Mouse (Mus musculus) cerebellum, postnatal 36 days (tissue): Measurements from ENCODE around the gene Cox19.

ENCODE experiments used
- DNase-seq, 2 experiments: peaks; one replicate each; pipeline ENCODE4 v3.0.0; 2021 to 2022; ENCODE audit warnings: mixed read lengths in 2 of 2

Cox19 gene

GRCm38 (mm10) chr5:139381586-139382513 is 30.6 kb upstream of the Cox19 start:
- DNase-seq, result no peak

DNA sequence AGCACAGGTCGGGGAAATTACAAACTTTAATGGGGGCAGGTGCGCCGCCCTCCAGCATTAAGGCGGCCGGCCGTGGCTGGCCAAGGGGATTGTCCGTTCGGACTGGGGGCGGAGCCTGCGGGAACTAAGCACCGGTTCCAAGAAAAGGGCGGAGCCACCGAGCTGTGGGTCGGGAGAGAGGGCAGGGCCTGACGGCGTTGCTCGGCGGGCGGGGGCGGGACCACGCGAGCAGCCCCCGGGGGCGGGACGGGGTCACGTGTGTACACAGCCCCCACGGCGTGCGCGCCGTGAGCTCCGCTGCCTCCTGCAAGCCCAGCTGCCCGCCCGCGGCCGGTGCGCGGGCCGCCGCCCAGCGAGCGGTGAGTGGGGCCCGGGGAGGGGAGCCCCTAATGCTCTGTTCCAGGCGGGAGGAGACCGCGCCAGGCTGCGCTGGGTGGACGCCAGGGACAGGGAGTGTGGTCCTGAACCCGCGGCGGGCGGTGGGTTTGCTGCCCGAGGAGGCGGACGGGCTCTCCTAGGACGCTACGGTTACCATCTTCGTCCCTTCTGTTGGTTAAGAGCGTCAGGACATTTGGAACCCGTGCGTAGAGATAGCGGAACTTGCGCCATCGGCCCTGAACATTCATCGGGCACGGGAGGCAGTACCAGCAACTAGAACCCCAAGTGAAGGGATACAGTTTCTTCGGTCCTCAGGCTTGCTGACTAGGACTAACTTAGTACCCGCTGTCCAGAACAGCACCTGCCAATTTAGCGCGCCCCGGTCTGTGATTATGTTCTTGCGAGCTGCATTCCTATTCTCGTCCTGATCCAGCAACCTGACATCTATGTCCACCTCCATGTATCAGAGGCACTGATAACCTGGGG is 29.4 kb upstream of the Cox19 start:
- DNase-seq, result peak; percentile 82 to 90

DNA sequence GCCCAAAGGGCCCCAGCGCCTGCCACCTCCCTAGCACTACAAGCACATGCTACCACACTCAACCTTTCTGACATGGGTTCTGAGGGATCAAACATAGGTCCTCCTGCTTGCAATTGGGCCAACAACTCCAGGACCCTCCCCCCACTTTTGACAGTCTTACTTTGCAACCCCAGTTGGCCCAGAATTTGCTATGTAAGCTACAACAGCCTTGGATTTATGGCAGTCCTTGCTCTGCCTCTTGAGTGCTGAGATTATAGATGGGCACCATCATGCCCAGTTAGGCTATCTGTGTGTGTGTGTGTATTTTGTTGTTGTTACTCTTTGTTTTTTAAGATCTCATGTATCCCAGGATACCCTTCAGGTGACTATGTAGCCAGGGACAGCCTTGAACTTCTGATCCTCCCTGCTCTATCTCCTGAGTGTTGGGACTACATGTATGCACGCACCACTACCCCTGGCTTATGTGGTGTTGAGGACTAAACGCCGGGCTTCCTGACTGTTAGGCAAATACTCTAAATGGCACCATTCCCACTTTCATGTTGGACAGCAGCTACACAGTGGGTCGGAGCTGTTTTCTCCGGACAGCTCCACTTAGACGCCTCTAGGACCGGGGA is 28.7 kb upstream of the Cox19 start:
- DNase-seq, result no peak

GRCm38 (mm10) chr5:139378986-139379629 is 27.9 kb upstream of the Cox19 start:
- no peak for DNase-seq

DNA sequence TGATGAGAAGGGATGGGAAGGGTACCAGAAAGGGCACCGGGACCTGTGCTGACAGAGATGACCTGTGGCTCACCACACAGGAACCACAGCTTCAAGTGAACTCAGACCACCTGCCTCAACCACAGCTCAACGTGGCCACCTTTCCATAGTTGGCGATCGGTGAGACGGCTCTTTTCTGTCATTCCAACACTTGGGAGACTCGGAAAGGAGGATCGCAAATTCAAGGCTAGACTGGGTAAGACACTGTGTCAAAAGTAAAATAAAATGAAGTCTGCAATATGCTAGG is 27.0 kb upstream of the Cox19 start:
- no peak for DNase-seq

GRCm38 (mm10) chr5:139377468-139378270 is 26.5 kb upstream of the Cox19 start, which contains the start of gene Gpr146:
Gpr146 (plus strand) TSS chr5:139377697.
- no peak for DNase-seq

DNA sequence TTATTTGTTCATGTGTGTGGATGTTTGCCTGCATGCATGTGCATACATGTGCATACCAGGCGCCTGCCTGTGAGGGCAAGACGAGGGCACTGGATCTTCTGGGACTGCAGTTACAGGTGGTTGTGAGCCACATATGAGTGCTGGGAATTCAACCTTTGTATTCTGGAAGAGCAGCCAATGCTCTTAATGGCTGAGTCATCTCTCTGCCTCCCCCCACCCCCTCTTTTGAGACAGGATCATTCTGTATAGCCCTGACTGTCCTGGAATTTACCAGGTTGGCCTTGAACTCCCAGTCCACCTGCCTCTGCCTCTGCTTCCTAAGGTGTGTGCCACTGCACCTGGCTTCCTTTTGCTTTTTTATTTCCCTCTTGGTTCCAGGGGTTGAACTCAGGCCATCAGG is 23.6 kb upstream of the Cox19 start:
- no peak for DNase-seq

GRCm38 (mm10) chr5:139373889-139374444 is 22.7 kb upstream of the Cox19 start:
- DNase-seq, result no peak

DNA sequence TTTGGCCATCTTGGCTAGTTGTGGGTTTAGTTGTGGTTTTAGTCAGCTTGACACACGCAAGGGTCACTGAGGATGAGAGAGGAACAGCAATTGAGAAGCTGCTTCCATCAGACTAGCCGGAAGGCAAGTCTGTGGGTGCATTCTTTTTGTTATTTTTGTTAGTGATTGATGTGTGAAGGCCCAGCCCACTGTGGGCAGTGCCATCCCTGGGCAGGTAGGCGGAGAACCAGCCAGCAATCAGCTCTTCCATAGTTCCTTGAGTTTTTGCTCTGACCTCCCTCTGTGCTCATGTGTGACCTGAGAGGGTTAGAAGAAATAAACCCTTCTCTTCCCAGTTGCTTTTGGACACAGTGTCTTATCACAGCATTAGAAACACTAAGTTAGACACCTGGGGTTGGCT is 21.9 kb upstream of the Cox19 start:
- no peak for DNase-seq

GRCm38 (mm10) chr5:139371631-139372401 is 20.6 kb upstream of the Cox19 start:
- DNase-seq, result peak; percentile 78 to 84

- no peak for DNase-seq
These were observed 19.9 kb upstream of the Cox19 start for GRCm38 (mm10) chr5:139371118-139371517.

DNA sequence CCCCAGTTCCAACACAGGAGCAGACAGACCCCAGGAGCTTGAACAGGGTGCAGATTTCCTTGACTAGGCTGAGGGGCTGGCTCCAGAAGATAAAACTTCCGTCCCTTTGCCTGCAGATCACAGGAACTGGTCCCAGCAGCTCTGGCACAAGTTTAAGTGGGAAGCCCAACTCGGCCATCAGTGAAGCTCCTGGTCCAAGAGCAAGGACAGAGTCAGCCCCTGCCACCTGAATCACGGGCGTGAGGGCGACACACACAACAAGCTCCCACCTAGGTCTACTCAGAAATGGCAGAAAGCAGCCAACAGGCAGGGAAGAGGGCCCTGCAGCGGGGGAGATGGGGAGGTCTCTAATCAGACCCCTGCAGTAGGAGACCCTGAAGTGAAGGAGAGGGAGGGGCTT is 19.1 kb upstream of the Cox19 start:
- no peak for DNase-seq

DNA sequence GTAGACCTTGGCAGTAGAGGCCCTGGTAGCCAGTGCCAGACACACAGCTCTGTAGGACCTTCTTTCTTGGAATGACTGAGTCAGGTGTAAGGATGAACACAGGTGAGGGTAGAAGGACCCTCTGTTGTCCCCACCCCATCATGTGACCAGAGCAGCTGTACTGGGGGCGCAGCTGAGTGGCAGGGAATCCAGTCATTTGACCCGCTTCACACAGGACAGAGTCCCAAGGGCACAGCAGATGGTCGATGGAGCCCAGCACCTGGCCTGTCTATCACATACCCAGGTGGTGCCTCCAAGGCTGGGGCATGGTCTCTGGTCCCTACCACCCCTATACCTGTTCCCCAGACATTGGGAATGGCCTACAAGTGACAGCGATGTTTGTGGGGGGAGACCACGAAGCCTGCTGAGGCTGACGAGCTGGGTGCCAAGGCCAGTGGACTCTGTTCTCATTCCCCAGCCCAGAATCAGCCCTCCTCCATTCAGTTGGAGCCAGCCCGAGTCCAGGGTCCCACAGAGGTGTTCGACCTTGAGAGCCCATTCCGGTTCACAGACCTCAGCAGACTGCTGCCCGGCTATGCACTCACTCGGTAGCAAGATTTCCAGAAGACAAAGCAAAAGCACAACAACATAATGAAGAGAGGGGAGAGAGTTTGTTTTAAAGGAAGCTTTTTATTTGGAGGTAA is 17.6 kb upstream of the Cox19 start:
- DNase-seq, result no peak

DNA sequence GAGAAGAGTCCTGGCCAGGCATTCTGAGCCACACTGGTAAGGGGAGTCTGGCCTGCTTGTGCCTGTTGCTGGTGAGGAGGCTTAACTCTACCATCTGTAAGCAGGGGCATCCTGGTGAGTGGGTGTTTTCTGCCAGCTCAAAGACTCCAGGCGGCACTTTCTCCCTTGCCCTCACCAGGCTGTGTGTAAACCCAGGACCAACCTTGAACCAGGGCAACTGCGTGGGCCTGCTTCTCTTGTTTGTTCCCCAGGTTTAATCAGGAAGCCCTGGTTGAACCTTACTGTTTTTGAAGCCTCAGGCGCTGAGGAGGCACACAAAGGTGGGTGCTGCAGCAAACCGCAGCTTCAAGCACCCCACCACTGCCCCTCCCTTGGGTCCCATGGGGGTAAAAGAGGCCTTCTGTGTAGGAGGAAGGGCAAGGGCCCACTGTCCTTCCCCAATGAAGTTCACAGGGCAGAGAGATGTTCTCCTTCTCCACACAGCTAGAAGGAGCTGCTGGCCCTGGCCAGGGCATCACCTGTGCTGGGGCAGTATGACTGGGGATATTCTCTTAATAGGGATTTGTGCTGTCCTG is 16.8 kb upstream of the Cox19 start:
- no peak for DNase-seq

DNA sequence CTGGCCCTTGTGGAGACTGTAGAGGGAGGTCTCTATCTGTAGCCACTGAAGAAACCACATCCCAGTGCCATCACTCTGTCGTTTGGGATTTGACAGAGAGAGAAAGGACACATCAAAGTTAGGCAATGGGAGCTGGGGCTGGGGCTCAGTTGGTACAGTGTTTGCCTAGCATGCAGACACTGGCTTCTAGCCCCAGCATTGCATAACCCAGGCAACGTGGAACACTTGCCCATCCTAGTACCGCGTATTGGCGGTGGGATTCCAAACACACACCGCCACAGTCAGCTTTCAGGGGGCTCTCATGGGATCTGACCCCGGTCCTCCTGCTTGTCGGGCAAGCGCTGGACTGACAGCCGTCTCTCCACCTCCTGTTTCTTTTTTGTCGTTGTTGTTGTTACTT is 15.3 kb upstream of the Cox19 start:
- no peak for DNase-seq

- DNase-seq, result no peak
These were observed 14.6 kb upstream of the Cox19 start for GRCm38 (mm10) chr5:139365827-139366226.

DNA sequence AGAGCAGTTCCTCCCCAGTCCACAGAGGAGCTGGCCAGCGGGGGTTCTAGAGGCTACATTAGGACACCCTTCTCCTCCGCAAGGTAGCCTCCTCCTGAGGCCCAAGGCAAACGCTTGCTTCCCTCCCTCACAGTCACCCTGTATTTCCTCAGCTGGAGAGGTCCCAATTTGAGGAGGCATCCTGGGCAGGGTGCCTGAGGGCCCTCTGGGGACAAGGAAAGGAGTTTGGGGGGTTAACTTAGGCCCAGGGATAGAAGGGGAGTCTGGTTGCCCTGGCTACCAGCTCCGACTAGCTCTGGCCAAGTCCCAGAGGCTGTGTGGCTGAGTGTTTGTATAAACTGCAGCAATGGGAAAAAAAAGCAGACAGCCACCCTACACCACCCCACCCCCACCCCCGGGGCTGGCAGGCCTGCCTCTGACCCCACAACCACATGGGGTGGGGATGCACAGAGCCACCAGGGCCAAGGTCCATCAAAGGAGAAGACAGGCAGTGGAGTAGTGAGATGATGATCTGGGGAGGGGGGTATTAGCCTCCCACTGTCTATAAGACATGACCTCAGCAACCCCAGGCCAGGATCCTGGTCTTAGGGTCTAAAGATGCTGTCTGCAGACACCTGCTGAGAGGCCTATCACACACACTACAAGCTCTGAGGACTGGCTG is 13.8 kb upstream of the Cox19 start:
- no peak for DNase-seq

- DNase-seq, result peak; percentile 93 to 97
These were observed 13.2 kb upstream of the Cox19 start for GRCm38 (mm10) chr5:139364260-139364910.

- peak in 1 of 2 experiments; percentile 37 for DNase-seq
These were observed 12.6 kb upstream of the Cox19 start for GRCm38 (mm10) chr5:139363858-139364257.
